Mouse (Mus musculus) heart, postnatal 36 days (tissue): Measurements from ENCODE around the gene Gfm2. TPM values are rescaled to one million over a fixed set of nuclear protein-coding genes. Genes with fewer than 3 reads are reported as not detected.
A peak's percentile ranks its signal among the peaks of the same experiment; 100 is the strongest.
"Not testable (repeated sequence)": the region's sequence is repeated elsewhere in the genome, so short reads cannot be mapped to it uniquely, and the experiment has no call there.

Source experiments
- DNase-seq, 2 experiments: peaks; one replicate each; pipeline ENCODE4 v3.0.0; 2021 to 2022
- intact Hi-C: fragments of 180-260 bp; cut with DNase I; formaldehyde crosslinking; loops from one replicate; pipeline ENCODE4 v1.15.1; 2025
- total RNA-seq, 2 experiments: library from RNA; stranded (reverse); gene quantifications; 2 replicates each; pipeline ENCODE4 v1.2.3; 2021

Gfm2 gene
- total RNA-seq, result 10 to 100 TPM; 50.5 to 50.7 TPM

DNA sequence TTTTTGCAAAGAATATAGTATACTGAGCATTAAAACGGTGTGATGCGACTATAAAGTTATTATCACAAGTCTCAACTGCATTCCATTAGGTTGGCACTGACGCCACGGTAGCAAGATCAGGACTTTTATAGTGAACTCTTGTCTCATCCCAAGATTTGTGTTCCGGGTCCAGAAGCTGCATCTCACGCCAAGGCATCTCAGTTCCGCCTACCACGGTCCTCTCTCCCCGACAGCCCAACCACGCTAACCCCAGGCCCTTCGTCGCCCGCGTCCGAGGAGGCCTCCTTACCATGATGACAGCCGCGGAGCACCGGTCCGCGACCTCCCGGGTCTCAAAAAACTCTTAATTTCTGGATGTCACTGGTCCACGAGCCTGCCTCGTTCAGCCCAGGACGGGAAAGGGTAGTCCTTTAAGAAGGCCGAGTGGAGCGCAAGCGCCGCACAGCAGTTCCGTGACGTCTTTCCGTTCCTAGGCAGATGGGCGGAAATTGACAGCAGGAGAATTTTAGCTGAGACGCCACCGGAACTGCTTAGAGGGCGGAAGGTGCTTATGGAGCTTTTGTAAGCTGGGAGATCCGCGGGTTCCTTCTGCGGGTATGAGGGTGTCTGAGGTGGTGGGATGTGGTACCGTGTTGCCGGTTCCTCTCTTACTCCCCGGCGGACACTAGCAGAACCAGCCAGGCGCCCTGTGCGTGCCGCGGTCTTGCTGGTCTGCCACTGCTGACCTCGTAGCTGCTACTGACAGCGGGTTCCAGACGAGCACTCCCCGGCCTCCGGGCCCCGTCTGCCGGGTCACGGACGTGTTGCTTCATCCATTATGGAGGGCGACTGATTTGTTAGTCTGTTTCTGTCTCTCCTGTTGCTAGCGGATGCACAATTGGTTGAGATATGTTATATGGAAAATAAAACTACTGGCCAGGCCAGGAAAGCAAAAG lies at the start of gene Gfm2, which contains the start of gene Nsa2:
Gene Gfm2, plus strand, starts transcription at position 472 of the 935 bp plus-strand sequence.
Gene Nsa2, minus strand, starts transcription at position 472 of the 935 bp plus-strand sequence.
- intact Hi-C loops, result loop anchor here (10.0 kb wide), 1 partner anchor 743 kb away; no protein-coding TSS in a partner anchor

DNA sequence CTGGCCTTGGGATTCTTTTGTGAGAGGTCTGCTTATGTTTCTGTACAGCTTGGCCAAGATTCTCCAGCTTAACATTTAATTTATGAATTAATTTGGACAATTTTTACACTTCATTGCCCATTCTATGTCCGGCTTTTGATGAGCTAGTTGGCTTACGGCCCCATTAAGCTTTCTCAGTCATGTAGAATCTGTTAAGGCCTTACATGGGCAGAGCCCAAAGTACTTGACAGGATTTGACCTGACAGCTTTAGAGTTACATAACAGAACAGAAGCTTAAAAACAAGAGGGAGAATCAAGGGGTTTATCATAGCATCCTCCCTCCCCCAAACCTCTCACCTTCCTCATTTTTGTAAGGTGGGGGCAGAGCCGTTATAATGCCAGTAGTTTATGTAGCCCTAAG lies 49.6 kb upstream of the Gfm2 start:
- intact Hi-C loops, result no loop called here
- no peak for DNase-seq

More for the DNA sequence above, at the start of gene Gfm2, which contains the start of gene Nsa2:
- DNase-seq, result peak; percentile 85 to 91

DNA sequence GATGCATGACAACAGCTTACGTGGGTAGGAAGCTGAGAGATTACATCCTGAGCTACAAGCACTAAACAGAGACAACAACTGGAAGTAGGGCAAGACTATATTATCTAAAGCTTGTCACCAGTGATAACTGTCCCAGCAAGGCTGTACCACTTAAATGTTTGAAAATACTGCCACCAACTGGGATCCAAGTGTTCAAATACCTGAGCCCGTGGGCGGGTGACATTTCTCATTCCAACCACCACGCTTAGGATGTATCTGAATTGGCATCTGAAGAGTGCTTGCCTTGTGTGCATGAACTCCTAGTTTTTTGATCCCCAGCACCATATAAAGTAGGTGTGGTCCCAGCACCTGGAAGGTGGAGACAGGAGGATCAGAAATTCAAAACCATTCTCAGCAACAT lies 42.0 kb upstream of the Gfm2 start:
- intact Hi-C loops, result no loop called here
- DNase-seq, result no peak

DNA sequence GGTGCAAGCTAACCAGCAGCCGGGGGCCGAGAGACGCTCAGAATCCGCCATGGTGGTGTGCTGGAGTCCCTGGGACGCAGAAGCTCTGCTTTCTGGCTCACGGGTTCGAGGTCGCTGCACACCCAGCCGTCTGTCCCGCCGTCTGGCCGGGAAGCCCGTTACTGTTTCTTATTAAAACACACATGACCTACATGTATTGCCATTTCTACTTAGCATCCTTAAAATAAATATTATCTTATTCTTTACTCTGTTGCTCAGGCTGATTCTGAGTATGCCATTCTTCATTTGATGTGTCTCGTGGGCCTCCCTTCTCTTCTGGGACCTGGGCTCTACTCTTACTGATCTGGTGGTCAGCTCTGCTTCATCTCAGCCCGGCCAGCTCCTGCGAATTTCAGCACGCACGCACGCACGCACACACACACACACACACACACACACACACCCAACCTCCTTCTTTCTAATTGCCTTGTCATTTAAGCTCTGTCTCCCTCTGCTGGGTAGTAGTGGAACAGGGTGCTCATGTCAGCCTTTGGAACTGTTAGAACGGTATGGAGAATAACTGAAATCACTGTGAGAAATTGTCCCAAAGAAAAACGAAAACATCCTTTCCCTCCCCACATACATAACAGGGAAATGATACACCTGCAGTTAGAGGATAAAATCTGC lies 38.4 kb upstream of the Gfm2 start, which contains the start of gene Gm6169:
Gene Gm6169, minus strand, starts transcription at position 51 of the 666 bp plus-strand sequence.
- DNase-seq, result peak; percentile 2 to 18
- intact Hi-C loops, result no loop called here

DNA sequence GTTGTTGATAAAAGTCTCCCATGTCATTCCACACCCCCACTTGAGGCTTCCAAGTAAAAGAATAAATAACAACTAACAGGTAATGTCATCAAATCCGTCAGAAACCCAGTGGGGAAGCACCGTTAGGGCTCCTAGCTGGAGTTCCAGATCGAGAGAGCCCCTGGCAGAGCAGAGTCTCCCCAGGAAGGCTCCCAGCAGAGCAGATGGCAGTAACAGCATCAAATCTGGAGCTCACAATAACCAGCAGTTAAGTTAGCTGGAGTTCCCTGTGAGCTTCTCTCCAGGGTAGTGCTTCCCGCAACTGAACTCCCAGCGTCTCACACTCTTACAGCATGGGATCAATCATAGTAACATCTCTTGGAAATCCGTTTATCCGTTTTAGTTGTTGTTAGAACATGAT lies 32.7 kb upstream of the Gfm2 start:
- intact Hi-C loops, result no loop called here
- DNase-seq, result no peak

DNA sequence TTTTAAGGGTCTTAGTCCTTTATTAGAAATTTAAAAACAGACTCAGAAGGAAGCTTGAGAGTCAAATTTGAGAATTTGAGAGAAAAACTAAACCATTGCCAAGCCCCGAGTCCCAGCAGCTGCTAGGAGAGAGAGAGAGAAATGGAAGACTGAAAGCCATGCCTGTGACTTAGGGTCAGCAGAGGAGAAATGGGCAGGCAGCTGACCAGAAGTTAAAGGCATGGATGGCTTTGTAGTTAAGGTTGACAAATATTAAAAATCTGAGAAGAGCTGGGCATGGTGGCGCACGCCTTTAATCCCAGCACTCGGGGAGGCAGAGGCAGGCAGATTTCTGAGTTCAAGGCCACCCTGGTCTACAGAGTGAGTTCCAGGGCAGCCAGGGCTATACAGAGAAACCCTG lies 30.0 kb upstream of the Gfm2 start:
- DNase-seq, intact Hi-C loops: not testable (repeated sequence)

DNA sequence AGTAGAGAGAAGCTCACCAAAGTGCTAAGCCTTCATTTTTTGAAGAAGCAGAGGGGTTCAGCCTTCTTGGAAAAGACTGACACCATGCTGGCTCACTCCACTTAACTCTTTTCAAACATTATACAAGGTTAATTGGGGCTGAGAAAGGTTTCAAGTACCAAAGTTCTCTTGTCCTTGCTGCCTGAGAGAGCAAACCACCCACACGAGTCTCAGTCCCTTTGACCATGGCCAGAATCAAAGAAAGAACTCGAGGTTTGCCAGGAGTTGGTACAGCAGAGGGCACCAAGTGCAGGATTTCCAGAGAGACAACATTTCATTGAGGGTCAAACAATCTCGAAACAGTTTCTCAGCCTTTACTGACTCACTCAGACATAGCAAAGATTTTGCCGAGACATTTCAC lies 28.7 kb upstream of the Gfm2 start:
- intact Hi-C loops, result no loop called here
- DNase-seq, result no peak

DNA sequence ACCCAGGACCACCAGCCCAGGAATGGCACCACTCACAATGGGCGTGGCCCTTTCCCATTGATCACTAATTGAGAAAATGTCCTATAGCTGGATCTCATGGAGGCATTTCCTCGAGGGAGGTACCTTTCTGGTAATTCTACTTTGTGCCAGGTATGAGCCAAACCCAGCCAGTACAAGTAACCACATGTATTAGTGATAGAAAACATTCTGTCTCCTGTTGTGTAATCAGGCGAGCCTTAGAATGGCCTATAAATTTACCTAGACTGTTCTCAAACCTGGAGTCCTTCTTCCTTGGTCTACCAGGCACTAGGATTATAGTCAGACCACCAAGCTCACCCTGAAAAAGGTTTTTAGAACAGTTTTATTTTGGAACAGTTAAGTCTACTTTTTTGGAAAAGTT lies 16.4 kb upstream of the Gfm2 start:
- no peak for DNase-seq
- intact Hi-C loops, result no loop called here

DNA sequence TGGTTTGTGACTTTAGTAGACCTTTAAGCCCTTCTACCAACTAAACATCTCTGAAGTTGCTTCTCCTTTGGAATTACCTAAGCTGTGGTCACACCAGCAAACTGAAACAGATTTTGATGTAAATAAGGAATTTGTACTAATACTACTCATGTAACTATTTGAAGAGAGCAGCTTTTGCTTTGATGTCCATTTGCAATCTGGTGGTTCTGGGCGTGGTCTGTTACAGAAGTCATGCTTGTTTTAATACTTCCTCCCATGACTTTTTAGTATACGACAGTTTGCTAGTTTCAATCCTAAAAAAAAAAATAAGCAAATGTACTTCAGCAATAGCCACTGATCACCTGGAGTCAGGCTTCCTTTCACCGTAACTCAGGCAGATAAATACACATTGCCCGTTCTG lies 8.1 kb upstream of the Gfm2 start:
- DNase-seq, result not testable (repeated sequence)
- intact Hi-C loops, result loop anchor here (10.0 kb wide), 1 partner anchor 735 kb away; no protein-coding TSS in a partner anchor

DNA sequence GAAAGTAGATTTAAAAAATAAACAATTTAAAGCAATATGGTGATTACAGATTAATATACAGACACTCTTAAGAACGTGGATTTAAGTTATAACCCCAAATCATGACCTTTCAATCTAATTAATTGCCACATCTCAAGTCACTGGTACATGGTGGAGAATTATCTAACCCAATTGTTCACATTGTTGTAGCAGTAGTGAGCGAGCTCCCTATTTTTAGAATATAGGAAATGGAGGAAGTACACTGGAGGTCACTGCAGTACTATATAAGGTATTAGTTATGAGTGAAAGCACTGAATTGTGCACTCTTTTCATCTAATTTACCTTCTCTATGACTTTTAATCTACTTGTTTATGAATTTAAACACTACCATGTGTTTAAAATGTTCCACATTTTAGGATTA lies 7.3 kb upstream of the Gfm2 start:
- DNase-seq, result not testable (repeated sequence)

DNA sequence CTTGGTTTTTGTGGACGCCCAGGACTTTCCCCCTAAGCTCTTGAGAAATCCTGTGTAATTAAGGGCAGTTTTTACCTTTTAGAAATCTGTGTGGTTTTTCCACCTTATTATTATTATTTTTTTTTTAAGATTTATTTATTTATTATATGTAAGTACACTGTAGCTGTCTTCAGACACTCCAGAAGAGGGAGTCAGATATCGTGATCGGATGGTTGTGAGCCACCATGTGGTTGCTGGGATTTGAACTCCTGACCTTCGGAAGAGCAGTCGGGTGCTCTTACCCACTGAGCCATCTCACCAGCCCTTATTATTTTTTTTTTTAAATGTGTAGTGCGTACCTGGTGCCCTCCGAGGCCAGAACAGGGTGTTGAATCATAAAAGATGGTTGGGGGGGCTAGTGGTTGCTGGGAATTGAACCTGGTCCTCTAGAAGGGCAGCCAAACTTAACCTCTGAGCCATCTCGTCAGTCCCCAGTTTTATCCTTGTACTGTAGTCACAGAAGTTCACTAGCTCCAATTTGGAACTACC lies 731 bp downstream of the Gfm2 start:
- DNase-seq, result not testable (repeated sequence)
- intact Hi-C loops, result loop anchor here (10.0 kb wide), 1 partner anchor 744 kb away; no protein-coding TSS in a partner anchor

More for the DNA sequence above, 7.3 kb upstream of the Gfm2 start:
- intact Hi-C loops, result loop anchor here (10.0 kb wide), 1 partner anchor 736 kb away; no protein-coding TSS in a partner anchor

DNA sequence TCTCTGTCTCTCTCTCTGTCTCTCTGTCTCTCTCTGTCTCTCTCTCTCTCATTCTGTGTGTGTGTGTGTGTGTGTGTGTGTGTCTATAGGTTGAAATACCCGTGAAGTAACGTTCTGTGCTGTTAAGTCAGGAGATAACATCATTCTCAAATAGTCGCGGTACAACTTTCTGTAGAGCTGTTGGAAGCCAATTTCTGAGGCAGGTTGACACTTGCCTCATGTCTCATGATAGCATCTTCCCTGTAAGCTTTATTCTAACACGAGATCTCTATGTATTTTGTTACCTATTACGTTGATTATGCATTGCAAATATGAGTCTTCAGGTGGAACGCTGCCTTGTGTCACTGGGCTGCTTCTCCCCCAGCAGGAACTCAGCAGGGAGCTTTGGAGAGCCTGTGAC lies 4.6 kb downstream of the Gfm2 start:
- intact Hi-C loops, result no loop called here
- DNase-seq, result no peak

DNA sequence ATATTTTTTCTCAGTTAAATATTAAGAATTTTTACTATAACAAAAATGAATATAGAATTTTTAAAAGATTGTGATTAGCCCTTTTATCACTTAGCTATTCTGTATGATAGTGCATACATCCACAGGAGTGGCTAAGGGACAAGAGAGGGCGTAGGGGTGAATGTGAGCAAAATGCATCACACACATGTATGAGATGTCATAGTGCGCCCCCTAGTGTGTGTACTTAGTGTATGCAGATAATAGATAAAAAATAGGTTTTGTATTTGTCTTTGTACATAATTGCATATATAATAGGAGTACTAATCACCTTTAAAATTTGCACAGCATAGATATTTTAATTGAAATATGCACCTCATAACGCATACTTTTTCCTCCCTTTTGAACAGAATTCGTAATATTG lies 8.1 kb downstream of the Gfm2 start:
- peak; percentile 19 to 35 for DNase-seq
- intact Hi-C loops, result no loop called here

DNA sequence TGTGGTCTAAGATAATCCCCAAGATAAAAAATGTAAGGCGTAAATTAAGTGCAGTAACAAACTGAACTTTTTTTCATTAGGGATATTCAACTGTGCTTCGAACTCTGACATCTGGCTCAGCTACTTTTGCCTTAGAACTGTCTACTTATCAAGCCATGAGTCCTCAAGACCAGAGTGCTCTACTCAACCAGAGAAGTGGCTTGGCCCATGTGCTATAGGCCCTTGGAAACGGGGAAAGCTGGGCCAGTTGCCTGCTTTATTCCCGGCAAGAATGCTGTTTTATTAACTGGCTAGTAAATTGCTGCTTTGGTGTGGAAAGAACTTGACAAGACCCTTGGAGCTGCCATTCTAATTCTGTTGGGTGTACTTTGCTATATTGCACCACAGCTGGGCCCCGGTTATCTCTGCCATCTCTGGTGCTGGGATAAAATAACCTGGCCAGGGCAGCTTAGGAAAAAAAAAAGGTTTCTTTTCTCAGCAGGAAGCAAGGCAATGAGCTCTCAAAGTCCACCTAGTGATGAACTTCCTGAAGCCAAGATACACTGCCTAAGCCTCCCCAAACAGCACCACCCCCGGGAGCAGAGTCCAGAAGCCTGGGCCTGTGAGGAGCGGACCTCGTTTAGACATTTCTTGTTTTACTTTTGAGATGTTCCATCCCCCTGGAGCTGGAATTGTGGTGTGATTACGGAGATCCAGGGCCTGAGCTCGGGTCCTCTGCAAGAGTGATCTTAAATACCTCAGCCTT lies 38.0 kb downstream of the Gfm2 start:
- DNase-seq, result no peak
- intact Hi-C loops, result no loop called here

DNA sequence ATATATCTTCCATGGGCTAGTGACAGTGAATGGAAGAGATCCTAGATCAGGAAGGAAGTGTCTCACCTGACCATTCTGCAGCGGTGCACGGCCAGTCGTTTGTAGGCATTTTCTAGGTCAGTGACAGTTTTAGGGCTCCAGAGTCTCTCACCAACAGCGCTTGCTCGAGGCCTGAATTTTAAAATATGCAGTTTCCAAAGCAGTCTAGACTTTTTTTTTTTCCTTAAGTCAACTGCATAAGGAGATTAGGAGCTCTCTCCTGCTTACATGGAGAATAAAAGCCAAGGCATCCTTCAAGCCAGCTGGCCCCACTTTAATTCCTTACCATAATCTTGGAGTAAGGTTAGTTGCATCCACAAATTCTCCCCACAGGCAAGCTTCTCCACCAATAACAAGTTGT lies 39.0 kb downstream of the Gfm2 start:
- DNase-seq, result no peak
- intact Hi-C loops, result no loop called here

DNA sequence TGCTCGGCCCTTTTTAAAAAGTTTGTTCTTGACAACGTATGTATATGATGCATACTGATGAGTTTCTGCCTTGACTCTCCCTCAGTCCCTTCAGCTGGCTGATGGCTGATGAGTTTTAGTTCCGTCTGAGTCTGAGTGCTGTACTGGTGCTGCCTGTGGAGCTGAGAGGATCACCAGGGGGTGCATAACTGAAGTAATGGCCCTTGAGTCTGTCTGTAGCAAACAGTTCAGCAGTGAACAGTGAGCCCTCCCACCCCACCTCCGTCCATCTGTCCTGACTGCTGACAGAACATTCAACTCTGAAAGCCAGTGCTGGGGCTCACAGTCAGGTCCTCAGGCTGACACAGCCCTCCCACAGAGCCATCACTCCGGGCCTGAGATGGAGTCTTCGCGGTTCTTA lies 41.2 kb downstream of the Gfm2 start:
- intact Hi-C loops, result no loop called here
- DNase-seq, result no peak

DNA sequence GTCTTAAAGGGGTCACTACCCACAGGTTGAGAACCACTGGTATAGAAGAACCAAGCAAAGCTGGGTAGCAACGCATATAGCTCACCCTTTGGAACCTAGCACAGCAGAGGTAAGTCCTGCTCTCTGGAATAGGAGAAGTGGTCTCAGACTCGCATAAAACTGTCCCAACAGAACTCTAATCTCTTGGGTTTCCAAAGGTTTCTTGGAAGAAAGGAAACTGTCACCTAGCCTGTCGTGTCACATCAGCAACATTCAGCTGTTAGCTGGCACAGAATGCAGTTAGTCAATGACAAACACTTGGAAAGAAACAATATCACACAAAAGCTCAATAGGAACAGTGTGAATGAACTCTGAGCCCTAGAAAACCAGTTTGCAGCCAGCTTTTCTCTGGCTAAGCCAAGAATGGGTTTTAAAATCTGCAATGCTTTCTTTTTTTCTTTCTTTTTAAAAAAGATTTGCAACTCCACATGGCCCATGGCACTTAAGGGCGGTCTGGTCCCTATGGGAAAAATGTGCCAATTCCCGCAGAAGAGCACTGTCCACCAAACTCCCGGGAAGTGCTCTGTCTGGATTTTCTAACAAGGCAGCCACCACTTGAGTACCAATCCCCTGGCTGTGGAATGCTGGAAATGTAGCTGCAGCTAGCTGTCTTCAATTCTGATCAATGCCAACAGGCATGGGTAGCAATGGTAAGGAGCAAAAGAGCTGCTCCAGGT lies 42.5 kb downstream of the Gfm2 start:
- intact Hi-C loops, result no loop called here
- DNase-seq, result no peak

DNA sequence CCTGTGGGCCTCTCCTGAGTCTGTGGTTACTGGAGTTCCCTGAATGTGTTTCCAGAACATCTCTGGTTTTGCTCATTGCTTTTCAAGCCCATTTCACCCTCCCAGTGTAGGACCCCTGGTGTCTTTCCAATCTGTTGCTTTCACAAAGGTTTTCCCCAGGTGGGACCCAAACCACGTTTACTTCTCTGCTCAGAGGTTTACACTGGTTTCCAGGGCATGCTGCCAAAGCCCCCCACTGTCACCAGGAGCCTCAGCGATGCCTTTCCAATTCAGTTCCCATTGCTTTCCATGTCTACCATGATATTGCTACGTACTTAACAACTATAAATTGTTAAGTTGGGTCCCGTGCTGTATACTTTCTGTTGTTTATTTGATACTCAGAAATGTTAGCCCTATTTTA lies 45.1 kb downstream of the Gfm2 start:
- intact Hi-C loops, result no loop called here
- no peak for DNase-seq

DNA sequence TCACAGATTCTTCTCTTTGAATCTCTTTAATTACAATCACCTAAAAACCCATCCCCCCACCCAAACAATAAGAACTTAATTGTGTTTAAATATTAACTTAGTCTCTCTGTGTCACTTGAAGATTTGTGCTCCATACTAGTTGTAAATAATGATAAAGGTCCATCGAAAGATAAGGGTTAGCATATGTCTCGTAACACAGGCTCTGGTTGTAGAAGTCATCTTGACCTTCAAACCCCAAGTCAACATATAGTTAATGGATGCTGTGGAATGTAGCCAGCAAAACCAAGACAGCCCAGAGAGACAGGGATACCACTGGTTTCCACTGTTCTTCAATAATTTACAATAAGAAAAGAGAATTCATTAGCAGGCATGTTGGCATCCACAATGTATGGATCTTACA lies 46.4 kb downstream of the Gfm2 start:
- no peak for DNase-seq
- intact Hi-C loops, result no loop called here

DNA sequence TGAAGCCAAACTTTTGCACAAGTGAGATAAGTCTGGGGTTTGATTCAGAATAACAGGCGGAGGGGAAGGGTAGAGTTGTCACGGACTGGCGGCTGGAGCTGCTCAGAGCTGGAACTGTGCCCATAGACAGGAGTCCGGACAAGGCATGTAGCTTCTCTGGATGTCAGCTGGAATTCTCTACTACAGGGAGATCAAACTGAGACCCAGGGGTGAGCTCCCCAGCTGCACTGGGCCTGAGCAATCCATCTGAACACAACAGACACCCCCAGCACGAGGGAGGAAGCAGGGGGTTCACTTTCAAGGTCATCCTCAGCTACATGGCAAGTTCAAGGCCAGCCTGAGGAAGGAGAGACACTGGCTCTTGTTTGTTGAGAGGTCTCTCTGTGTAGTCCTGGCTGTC lies 46.9 kb downstream of the Gfm2 start:
- no peak for DNase-seq
- intact Hi-C loops, result no loop called here
